Mouse (Mus musculus) neutrophil, adult 5-6 weeks (primary cell): ENCODE results near the gene Cyb5r4. TPM values are rescaled to one million over a fixed set of nuclear protein-coding genes. Genes with fewer than 3 reads are reported as not detected.
"Not testable (repeated sequence)": the region's sequence is repeated elsewhere in the genome, so short reads cannot be mapped to it uniquely, and the experiment has no call there.

Source experiments
- ATAC-seq: fragments of 151-379, 151-347 bp; 2 replicates; pipeline ENCODE4 v1.8.0; 2017; ENCODE audit warnings: mild to moderate bottlenecking, moderate TSS enrichment; ENCODE audit not compliant: insufficient number of reproducible peaks, poor library complexity, low FRiP score, severe bottlenecking; ENCODE audit errors: extremely low read depth
- total RNA-seq: library from RNA; stranded (forward); fragments of 200-1000 nt; gene quantifications from 2 replicates; pipeline ENCODE4 v1.2.3, GENCODE M21; 2017

The Cyb5r4 gene
- total RNA-seq, 1 experiment from 2014 or later, result 140 TPM

- no peak for ATAC-seq
Observed at GRCm38 (mm10) chr9:87015288-87015937, 6.4 kb upstream of the Cyb5r4 start, which contains the start of gene Ripply2. Ripply2 (plus strand) TSS chr9:87015537.

GRCm38 (mm10) chr9:87015938-87016294, 5.9 kb upstream of the Cyb5r4 start:
- no peak for ATAC-seq

- no peak for ATAC-seq
Observed at GRCm38 (mm10) chr9:87025764-87026163, 4.0 kb downstream of the Cyb5r4 start.

- peak; percentile 76 for ATAC-seq
Observed at GRCm38 (mm10) chr9:87027423-87028084, 5.7 kb downstream of the Cyb5r4 start.

- no peak for ATAC-seq
Observed at GRCm38 (mm10) chr9:87032196-87032595, 10.4 kb downstream of the Cyb5r4 start.

- no peak for ATAC-seq
Observed at GRCm38 (mm10) chr9:87034831-87035580, 13.2 kb downstream of the Cyb5r4 start.

- ATAC-seq, result no peak
Observed at GRCm38 (mm10) chr9:87049425-87049824, 27.6 kb downstream of the Cyb5r4 start.

- ATAC-seq, result no peak
Observed at GRCm38 (mm10) chr9:87055547-87056235, 33.9 kb downstream of the Cyb5r4 start.

GRCm38 (mm10) chr9:87062337-87062736, 40.5 kb downstream of the Cyb5r4 start:
- no peak for ATAC-seq

- peak; percentile 44; the same call in 1 of the 2 replicates for ATAC-seq
Observed at GRCm38 (mm10) chr9:87068160-87068559, 46.3 kb downstream of the Cyb5r4 start.

GRCm38 (mm10) chr9:87071566-87071965, 49.8 kb downstream of the Cyb5r4 start:
- not testable (repeated sequence) for ATAC-seq

- no peak for ATAC-seq
Observed at GRCm38 (mm10) chr9:87077919-87078318, 56.1 kb downstream of the Cyb5r4 start.

GRCm38 (mm10) chr9:87079511-87079910, 57.7 kb downstream of the Cyb5r4 start:
- ATAC-seq, result no peak

- no peak for ATAC-seq
Observed at GRCm38 (mm10) chr9:87086991-87087390, 65.2 kb downstream of the Cyb5r4 start.

- no peak for ATAC-seq
Observed at GRCm38 (mm10) chr9:87097989-87098388, 76.2 kb downstream of the Cyb5r4 start.

- ATAC-seq, result no peak
Observed at GRCm38 (mm10) chr9:87115019-87115418, 93.2 kb downstream of the Cyb5r4 start.

GRCm38 (mm10) chr9:87115456-87115931, 93.7 kb downstream of the Cyb5r4 start:
- no peak for ATAC-seq

GRCm38 (mm10) chr9:87115978-87116377, 94.2 kb downstream of the Cyb5r4 start:
- no peak for ATAC-seq

GRCm38 (mm10) chr9:87118996-87119395, 97.2 kb downstream of the Cyb5r4 start:
- ATAC-seq, result no peak
